Mouse (Mus musculus): ENCODE measurements at regions not wholly inside any gene's neighbourhood (a gene's known extent, or its start where the extent isn't known, plus 50 kb on each side); places are given as distances from the start of the nearest gene placed in this dataset.

DNA sequence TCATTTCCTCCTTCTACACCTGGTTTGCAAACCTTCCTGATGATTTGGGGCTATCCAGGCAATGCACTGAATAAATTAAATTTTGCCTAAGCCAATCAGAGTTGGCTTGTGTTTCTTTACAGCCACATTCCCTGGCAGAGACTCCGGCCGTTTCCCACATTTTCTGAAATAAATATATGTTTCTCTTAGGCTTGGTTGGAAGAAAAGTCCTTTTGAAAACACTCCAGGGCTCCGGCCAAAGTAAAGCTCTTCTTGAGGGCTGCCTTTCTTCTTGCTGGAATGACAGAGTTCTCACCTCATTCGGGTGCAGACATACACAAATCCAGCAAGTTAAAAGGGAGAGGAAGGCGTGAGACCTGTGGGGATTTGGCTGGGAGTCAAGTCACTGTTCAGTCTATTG is 252.0 kb upstream of the Tbx3 start:
- Histone ChIP-seq H3K9ac (no peak overlapping the region), H3K4me2 (no peak overlapping the region), H3K27ac (no peak overlapping the region), H3K9me3 (peaks cover 5% of the 10 kb centered on the region; the same call in 1 of the 2 replicates), H3K36me3 (no peaks in the 10 kb centered on the region), H3K4me3 (no peak overlapping the region), H3K27me3 (0 out of 2 replicates have a peak, but pooled peaks cover 2% of the 10 kb centered on the region), H3K4me1 (replicated peaks) (no peaks in the 10 kb centered on the region)
- ATAC-seq (ENCODE audit: low FRiP score): no peak
- WGBS: 79% methylated on average over 5 of the region's 5 CpGs

DNA sequence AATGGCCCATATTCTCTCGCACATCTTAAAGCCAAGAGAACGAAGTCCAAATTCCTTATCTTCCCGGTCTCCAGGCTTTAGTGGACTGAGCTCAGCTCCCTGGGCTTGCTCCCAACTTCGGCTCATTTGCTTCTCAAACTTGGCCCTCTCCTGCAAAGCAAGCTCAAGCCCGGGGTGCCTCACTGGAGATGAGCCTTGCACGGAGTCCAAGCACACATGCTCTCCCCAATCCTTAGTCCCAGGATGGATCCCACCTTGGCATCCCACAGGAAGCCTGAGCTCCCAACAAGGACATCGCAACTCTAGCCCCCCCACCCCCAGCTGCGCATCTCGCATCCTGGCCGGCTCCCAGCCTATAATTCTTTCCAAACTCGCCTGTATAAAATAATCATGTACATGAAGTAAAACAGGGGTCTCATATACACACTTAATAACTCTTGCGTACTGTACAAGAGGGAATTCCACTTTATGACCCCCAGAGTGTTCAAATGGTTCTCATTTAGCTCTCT is 242.9 kb upstream of the Tbx3 start:
- Histone ChIP-seq H3K4me3 (no peak overlapping the region), H3K4me1 (replicated peaks) (no peaks in the 10 kb centered on the region), H3K9me3 (no peaks in the 10 kb centered on the region), H3K27me3 (0 out of 2 replicates have a peak, but pooled peaks cover 8% of the 10 kb centered on the region), H3K4me2 (no peak overlapping the region), H3K9ac (no peak overlapping the region), H3K27ac (no peak overlapping the region), H3K36me3 (no peaks in the 10 kb centered on the region)
- no peak for ATAC-seq (ENCODE audit: low FRiP score)
- WGBS: 87% methylated on average over 12 of the region's 12 CpGs

DNA sequence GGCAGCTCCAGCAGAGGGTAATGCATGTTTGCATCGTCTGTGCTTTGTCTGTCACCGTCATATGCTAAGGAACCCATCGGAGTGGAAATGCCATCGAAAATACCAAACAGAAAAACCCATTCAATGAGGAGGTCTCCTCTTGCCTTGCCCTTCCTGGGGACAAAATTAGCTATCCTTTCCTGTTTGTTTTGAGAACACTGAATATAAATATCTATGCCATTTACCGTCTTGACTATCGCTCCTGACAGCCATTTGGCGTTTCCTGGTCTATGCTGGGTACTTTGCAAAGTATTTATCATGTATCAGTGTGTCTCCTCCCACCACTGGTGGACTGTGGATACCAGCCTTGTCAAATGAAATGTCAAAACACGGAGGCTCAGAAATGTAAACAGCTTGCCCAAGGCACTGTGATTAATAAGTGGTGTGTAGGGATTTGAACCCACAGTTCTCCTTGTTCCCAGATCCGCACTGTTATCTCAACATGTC is 239.2 kb upstream of the Tbx3 start:
- no peaks in the 10 kb centered on the region for H3K36me3 ChIP-seq
- H3K27ac ChIP-seq: no peak overlapping the region
- H3K4me1 ChIP-seq (replicated peaks): no peaks in the 10 kb centered on the region
- 82% methylated on average over 9 of the region's 9 CpGs for WGBS
- H3K9ac ChIP-seq: no peak overlapping the region
- H3K27me3 ChIP-seq: no peaks in the 10 kb centered on the region
- no peak overlapping the region for H3K4me2 ChIP-seq
- no peak for ATAC-seq (ENCODE audit: low FRiP score)
- no peak overlapping the region for H3K4me3 ChIP-seq
- H3K9me3 ChIP-seq: no peaks in the 10 kb centered on the region

GRCm38 (mm10) chr5:119434572-119434971 is 235.9 kb upstream of the Tbx3 start:
- Histone ChIP-seq H3K9me3 (no peaks in the 10 kb centered on the region), H3K9ac (no peak overlapping the region), H3K36me3 (no peaks in the 10 kb centered on the region), H3K4me1 (replicated peaks) (no peaks in the 10 kb centered on the region), H3K27ac (no peak overlapping the region), H3K4me3 (no peak overlapping the region), H3K27me3 (no peaks in the 10 kb centered on the region), H3K4me2 (no peak overlapping the region)
- no peak for ATAC-seq (ENCODE audit: low FRiP score)
- 65% methylated on average over 7 of the region's 7 CpGs for WGBS

DNA sequence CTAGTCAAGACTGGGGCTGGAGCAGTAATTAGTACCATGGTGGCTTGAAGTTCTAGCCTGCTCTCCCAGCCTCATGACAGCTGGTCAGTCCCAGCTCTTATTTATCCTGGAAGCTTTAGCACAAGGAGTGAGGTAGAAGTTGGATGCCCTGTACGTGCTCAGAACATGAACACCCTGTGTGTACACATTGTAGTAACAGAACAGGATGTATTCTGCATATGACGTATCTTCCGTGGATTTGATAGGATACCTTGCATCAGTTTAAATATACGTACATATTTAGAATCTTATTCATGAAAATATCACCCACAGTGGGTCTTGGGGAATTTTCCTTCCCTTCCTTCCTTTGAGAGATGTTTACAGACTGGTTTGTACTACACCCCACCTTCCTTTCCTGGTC is 222.0 kb upstream of the Tbx3 start:
- no peak for ATAC-seq (ENCODE audit: low FRiP score)
- Histone ChIP-seq H3K9me3 (no peaks in the 10 kb centered on the region), H3K27ac (no peak overlapping the region), H3K4me3 (no peak overlapping the region), H3K4me2 (no peak overlapping the region), H3K27me3 (no peaks in the 10 kb centered on the region), H3K36me3 (no peaks in the 10 kb centered on the region), H3K9ac (no peak overlapping the region), H3K4me1 (replicated peaks) (no peaks in the 10 kb centered on the region)
- 92% methylated on average over 4 of the region's 4 CpGs for WGBS

- Histone ChIP-seq H3K36me3 (no peaks in the 10 kb centered on the region), H3K9ac (no peak overlapping the region), H3K27ac (no peak overlapping the region), H3K27me3 (no peaks in the 10 kb centered on the region), H3K9me3 (no peaks in the 10 kb centered on the region), H3K4me3 (no peak overlapping the region), H3K4me1 (replicated peaks) (no peaks in the 10 kb centered on the region), H3K4me2 (no peak overlapping the region)
- 72% methylated on average over 7 of the region's 7 CpGs for WGBS
- ATAC-seq (ENCODE audit: low FRiP score): no peak
Observed at GRCm38 (mm10) chr5:119449166-119449565, 221.3 kb upstream of the Tbx3 start.

DNA sequence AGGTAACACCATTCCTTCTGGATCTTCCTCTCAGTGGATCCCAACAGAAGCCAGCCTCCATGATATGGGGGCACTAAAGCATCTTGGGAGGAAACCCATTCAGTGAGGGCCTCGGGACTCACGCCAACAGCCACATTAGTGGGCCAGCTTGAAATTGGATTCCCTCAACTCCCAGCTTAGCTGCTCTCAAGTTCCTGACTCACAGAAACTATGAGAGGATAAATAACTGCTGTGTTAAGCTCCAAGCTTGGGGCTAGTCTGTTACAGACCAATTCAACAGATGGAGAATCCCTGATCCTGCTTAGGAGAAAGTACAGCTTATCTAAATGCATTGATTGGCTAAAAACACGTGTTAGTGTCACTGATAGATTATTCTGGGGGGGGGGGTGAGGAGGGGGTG is 210.7 kb upstream of the Tbx3 start:
- Histone ChIP-seq H3K9ac (no peak overlapping the region), H3K4me3 (no peak overlapping the region), H3K9me3 (no peaks in the 10 kb centered on the region), H3K36me3 (no peaks in the 10 kb centered on the region), H3K4me1 (replicated peaks) (no peaks in the 10 kb centered on the region), H3K27ac (no peak overlapping the region), H3K27me3 (no peaks in the 10 kb centered on the region), H3K4me2 (no peak overlapping the region)
- 76% methylated on average over 3 of the region's 3 CpGs for WGBS
- ATAC-seq (ENCODE audit: low FRiP score): no peak

- Histone ChIP-seq H3K27ac (no peak overlapping the region), H3K9ac (no peak overlapping the region), H3K36me3 (no peaks in the 10 kb centered on the region), H3K4me3 (no peak overlapping the region), H3K27me3 (no peaks in the 10 kb centered on the region), H3K4me2 (no peak overlapping the region), H3K4me1 (replicated peaks) (no peaks in the 10 kb centered on the region), H3K9me3 (no peaks in the 10 kb centered on the region)
- 44% methylated on average over 14 of the region's 14 CpGs for WGBS
- no peak for ATAC-seq (ENCODE audit: low FRiP score)
Observed at GRCm38 (mm10) chr5:119462659-119463530, 207.6 kb upstream of the Tbx3 start.

GRCm38 (mm10) chr5:119464553-119464952 is 205.9 kb upstream of the Tbx3 start:
- Histone ChIP-seq H3K27ac (no peak overlapping the region), H3K36me3 (no peaks in the 10 kb centered on the region), H3K9ac (no peak overlapping the region), H3K9me3 (no peaks in the 10 kb centered on the region), H3K4me3 (no peak overlapping the region), H3K27me3 (no peaks in the 10 kb centered on the region), H3K4me1 (replicated peaks) (no peaks in the 10 kb centered on the region), H3K4me2 (no peak overlapping the region)
- no peak for ATAC-seq (ENCODE audit: low FRiP score)
- WGBS: 89% methylated on average over 4 of the region's 4 CpGs

DNA sequence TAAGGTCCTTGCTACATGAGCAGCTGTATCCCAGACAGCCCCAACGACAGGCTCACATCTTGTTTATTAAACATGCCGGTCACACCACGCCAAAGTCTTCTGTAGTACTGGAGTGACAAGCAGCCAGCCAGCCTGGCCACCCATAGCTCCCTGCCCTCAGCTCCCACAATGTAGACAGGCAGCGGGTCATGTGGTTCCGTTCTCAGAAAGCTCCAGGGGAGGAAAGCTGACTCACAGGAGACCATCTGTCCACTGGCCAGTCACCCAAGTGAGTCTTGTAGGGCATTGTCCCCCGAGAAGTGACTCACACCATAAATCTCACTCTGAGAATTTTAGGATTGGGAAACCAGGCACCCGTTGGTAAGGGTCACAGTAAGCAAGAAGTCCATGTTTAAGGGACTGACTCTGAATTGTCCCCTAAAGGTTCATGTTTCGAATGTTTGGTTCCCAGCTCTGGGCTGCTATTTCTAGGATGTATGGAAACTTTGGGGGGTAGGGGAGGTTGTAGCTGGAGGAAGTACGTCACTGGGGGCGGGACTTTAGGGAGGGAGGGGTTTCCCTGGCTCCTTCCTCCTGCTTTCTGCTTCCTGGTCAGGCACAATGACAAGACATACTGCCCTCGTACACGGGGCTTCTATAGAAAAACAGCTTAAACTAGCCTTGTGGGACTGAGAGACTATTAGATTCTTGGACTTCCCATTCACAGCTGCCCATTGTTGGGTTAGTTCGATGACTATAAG is 203.0 kb upstream of the Tbx3 start:
- Histone ChIP-seq H3K9ac (no peak overlapping the region), H3K4me3 (no peak overlapping the region), H3K27me3 (no peaks in the 10 kb centered on the region), H3K27ac (no peak overlapping the region), H3K36me3 (no peaks in the 10 kb centered on the region), H3K4me1 (replicated peaks) (no peaks in the 10 kb centered on the region), H3K4me2 (no peak overlapping the region), H3K9me3 (no peaks in the 10 kb centered on the region)
- 86% methylated on average over 13 of the region's 13 CpGs for whole genome bisulfite sequencing
- no peak for ATAC-seq (ENCODE audit: low FRiP score)

GRCm38 (mm10) chr5:119477926-119478325 is 192.5 kb upstream of the Tbx3 start:
- Histone ChIP-seq H3K9ac (no peak overlapping the region), H3K27ac (no peak overlapping the region), H3K4me3 (no peak overlapping the region), H3K27me3 (no peaks in the 10 kb centered on the region), H3K36me3 (no peaks in the 10 kb centered on the region), H3K4me1 (replicated peaks) (no peaks in the 10 kb centered on the region), H3K9me3 (no peaks in the 10 kb centered on the region), H3K4me2 (no peak overlapping the region)
- ATAC-seq (ENCODE audit: low FRiP score): no peak
- 77% methylated on average over 2 of the region's 2 CpGs for WGBS

GRCm38 (mm10) chr5:119478331-119478730 is 192.1 kb upstream of the Tbx3 start:
- Histone ChIP-seq H3K36me3 (no peaks in the 10 kb centered on the region), H3K27ac (no peak overlapping the region), H3K4me1 (replicated peaks) (no peaks in the 10 kb centered on the region), H3K27me3 (no peaks in the 10 kb centered on the region), H3K9me3 (no peaks in the 10 kb centered on the region), H3K9ac (no peak overlapping the region), H3K4me3 (no peak overlapping the region), H3K4me2 (no peak overlapping the region)
- WGBS: 93% methylated on average over 4 of the region's 4 CpGs
- ATAC-seq (ENCODE audit: low FRiP score): no peak

All from hindbrain, embryonic 13.5 days (tissue).